Mouse (Mus musculus): Measurements from ENCODE around the gene Wdr38. TPM values are rescaled to one million over a fixed set of nuclear protein-coding genes. Genes with fewer than 3 reads are reported as not detected.
A peak's percentile ranks its signal among the peaks of the same experiment; 100 is the strongest.
"Not testable (repeated sequence)": the region's sequence is repeated elsewhere in the genome, so short reads cannot be mapped to it uniquely, and the experiment has no call there.

Wdr38 gene
- polyA plus RNA-seq, 1 experiment: 0.59 TPM

- Histone ChIP-seq H3K27me3 (replicated peaks; ENCODE audit: control insufficient read depth, insufficient read depth, low read length) (no peaks in the 10 kb centered on the region), H3K4me1 (ENCODE audit: control insufficient read depth, insufficient read depth, low read length) (peaks cover 23% of the 10 kb centered on the region), H3K27ac (ENCODE audit: insufficient read depth, low read depth, low read length) (peak overlapping the region; percentile 9; the same call in 1 of the 2 replicates), H3K4me3 (ENCODE audit: insufficient read depth, low read depth, low read length) (peak overlapping the region; percentile 68), H3K36me3 (ENCODE audit: control insufficient read depth, insufficient read depth, low read length) (no peaks in the 10 kb centered on the region)
- no peak for TF ChIP-seq POLR2A (IDR thresholded peaks at IDR 0.05; ENCODE audit: low read depth, low read length)
- no peak for TF ChIP-seq CTCF (conservative IDR thresholded peaks at IDR 0.05; ENCODE audit: insufficient read depth, insufficient read length, low read depth, low read length)
- DNase-seq: peak; percentile 38
- 3% methylated on average over 3 of the region's 3 CpGs for WGBS
Observed at GRCm38 (mm10) chr2:39008954-39009365, 11.7 kb downstream of the Wdr38 start.

GRCm38 (mm10) chr2:39010144-39010543 is 12.9 kb downstream of the Wdr38 start:
- DNase-seq; H3K27ac ChIP-seq (ENCODE audit: insufficient read depth, low read depth, low read length); H3K27me3 ChIP-seq (replicated peaks; ENCODE audit: control insufficient read depth, insufficient read depth, low read length); H3K4me3 ChIP-seq (ENCODE audit: insufficient read depth, low read depth, low read length); H3K36me3 ChIP-seq (ENCODE audit: control insufficient read depth, insufficient read depth, low read length): not testable (repeated sequence)
- 88% methylated on average over 5 of the region's 5 CpGs for WGBS
- peaks cover 18% of the 10 kb centered on the region for H3K4me1 ChIP-seq (ENCODE audit: control insufficient read depth, insufficient read depth, low read length)

- Histone ChIP-seq H3K36me3 (ENCODE audit: control insufficient read depth, insufficient read depth, low read length) (peaks cover 7% of the 10 kb centered on the region), H3K27me3 (replicated peaks; ENCODE audit: control insufficient read depth, insufficient read depth, low read length) (no peaks in the 10 kb centered on the region), H3K4me1 (ENCODE audit: control insufficient read depth, insufficient read depth, low read length) (peaks cover 16% of the 10 kb centered on the region), H3K4me3 (ENCODE audit: insufficient read depth, low read depth, low read length) (no peak overlapping the region), H3K27ac (ENCODE audit: insufficient read depth, low read depth, low read length) (0 out of 2 replicates have a peak overlapping the region, but pooled peaks have one; percentile 26)
- TF ChIP-seq CTCF (conservative IDR thresholded peaks at IDR 0.05; ENCODE audit: insufficient read depth, insufficient read length, low read depth, low read length): no peak
- TF ChIP-seq POLR2A (IDR thresholded peaks at IDR 0.05; ENCODE audit: low read depth, low read length): no peak
- DNase-seq: no peak
Observed at GRCm38 (mm10) chr2:39011264-39011663, 14.0 kb downstream of the Wdr38 start.

DNA sequence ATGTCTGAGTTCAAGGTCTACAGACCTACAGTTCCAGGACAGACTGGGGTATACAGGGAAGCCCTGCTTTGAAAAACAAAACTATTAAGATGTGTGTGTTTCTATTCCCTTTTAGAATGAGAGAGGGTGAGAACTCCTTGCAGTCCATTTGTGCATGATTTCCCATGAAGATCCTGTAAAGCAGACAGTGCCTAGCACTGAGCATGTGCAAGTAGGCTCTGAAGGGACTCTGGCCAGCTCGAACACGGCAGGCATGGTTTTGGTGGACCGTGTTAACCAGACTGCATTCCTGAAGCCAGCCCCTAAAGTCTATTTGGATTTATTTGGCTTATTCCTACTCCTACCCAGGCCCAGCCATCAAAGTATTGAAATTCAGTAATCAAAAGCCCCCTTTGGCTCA is 14.7 kb downstream of the Wdr38 start:
- peaks cover 15% of the 10 kb centered on the region for H3K4me1 ChIP-seq (ENCODE audit: control insufficient read depth, insufficient read depth, low read length)
- H3K36me3 ChIP-seq (ENCODE audit: control insufficient read depth, insufficient read depth, low read length): peaks cover 7% of the 10 kb centered on the region
- DNase-seq: no peak
- H3K4me3 ChIP-seq (ENCODE audit: insufficient read depth, low read depth, low read length): no peak overlapping the region
- H3K27ac ChIP-seq (ENCODE audit: insufficient read depth, low read depth, low read length): no peak overlapping the region
- WGBS: 60% methylated on average over 3 of the region's 3 CpGs
- no peak for TF ChIP-seq POLR2A (IDR thresholded peaks at IDR 0.05; ENCODE audit: low read depth, low read length)
- TF ChIP-seq CTCF (conservative IDR thresholded peaks at IDR 0.05; ENCODE audit: insufficient read depth, insufficient read length, low read depth, low read length): no peak
- no peaks in the 10 kb centered on the region for H3K27me3 ChIP-seq (replicated peaks; ENCODE audit: control insufficient read depth, insufficient read depth, low read length)

DNA sequence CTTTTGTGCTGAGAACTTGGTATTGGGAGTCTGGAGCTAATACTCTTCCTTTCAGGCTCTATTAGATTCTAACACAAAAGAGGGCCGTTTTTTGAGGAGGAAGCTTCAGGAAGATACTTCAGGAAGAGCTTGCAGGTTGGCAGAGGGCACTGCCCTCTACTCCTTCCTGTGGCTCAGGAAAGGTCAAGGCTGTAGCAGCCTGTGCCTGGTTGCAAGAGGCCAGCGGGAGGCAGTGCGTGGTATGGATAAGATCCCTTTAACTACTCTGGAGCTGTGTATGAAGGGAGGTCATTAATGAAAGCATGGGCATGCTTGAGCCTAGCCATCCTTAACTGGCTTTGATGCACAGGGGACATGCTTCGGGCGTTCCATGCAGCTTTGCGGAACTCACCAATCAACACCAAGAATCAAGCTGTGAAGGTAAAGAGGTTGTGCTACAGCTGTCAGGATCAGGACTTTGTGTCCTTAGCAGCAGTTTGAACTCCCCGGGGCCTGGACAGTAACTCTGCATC is 15.5 kb downstream of the Wdr38 start:
- Histone ChIP-seq H3K27ac (ENCODE audit: insufficient read depth, low read depth, low read length) (no peak overlapping the region), H3K36me3 (ENCODE audit: control insufficient read depth, insufficient read depth, low read length) (peaks cover 7% of the 10 kb centered on the region), H3K27me3 (replicated peaks; ENCODE audit: control insufficient read depth, insufficient read depth, low read length) (no peaks in the 10 kb centered on the region), H3K4me1 (ENCODE audit: control insufficient read depth, insufficient read depth, low read length) (peaks cover 15% of the 10 kb centered on the region), H3K4me3 (ENCODE audit: insufficient read depth, low read depth, low read length) (no peak overlapping the region)
- TF ChIP-seq CTCF (conservative IDR thresholded peaks at IDR 0.05; ENCODE audit: insufficient read depth, insufficient read length, low read depth, low read length): no peak
- no peak for TF ChIP-seq POLR2A (IDR thresholded peaks at IDR 0.05; ENCODE audit: low read depth, low read length)
- no peak for DNase-seq
- 69% methylated on average over 7 of the region's 7 CpGs for WGBS

DNA sequence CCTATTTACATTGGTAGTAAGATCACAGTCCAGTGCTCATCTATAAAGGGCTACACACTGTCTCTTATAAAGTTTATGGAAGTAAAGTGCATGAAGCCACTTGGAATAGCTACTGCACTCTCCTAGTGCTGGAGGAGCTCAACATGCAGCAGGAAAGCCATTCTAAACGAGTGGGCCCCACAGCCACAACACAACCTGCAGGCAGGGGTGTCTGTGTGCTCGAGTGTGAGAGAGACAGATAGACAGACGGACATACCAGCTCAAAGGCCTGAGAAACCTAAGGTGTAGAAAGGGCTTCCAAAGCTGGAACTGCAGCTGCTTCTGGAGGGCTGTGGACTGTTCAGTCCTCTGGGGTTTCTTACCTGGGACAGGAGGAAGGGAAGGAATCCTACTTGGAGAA is 19.3 kb downstream of the Wdr38 start:
- Histone ChIP-seq H3K4me1 (ENCODE audit: control insufficient read depth, insufficient read depth, low read length) (0 out of 2 replicates have a peak, but pooled peaks cover 3% of the 10 kb centered on the region), H3K27ac (ENCODE audit: insufficient read depth, low read depth, low read length) (no peak overlapping the region), H3K27me3 (replicated peaks; ENCODE audit: control insufficient read depth, insufficient read depth, low read length) (no peaks in the 10 kb centered on the region), H3K4me3 (ENCODE audit: insufficient read depth, low read depth, low read length) (no peak overlapping the region), H3K36me3 (ENCODE audit: control insufficient read depth, insufficient read depth, low read length) (peaks cover 14% of the 10 kb centered on the region)
- 70% methylated on average over 3 of the region's 3 CpGs for WGBS
- no peak for DNase-seq
- TF ChIP-seq POLR2A (IDR thresholded peaks at IDR 0.05; ENCODE audit: low read depth, low read length): no peak
- TF ChIP-seq CTCF (conservative IDR thresholded peaks at IDR 0.05; ENCODE audit: insufficient read depth, insufficient read length, low read depth, low read length): no peak

DNA sequence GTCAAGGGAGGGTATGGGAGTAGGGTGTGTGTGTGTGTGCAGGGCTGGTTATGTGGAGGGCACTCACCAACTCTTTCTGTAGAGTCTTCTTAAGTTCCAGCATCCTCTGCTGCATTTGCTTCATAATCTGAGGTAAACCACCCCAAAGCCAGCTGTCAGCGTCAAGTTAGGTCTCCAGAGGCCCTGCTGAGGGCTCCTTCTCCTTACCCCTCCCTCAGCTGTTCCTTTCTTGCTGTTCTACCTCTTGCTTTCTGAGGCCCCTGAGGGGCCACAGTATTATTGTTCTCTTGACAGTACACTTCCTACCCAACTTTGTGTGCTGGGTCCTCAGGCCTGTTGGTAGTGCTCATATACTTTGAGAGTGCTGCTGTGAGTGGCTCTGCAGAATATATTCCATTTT is 22.7 kb downstream of the Wdr38 start:
- no peak for DNase-seq
- no peaks in the 10 kb centered on the region for H3K27me3 ChIP-seq (replicated peaks; ENCODE audit: control insufficient read depth, insufficient read depth, low read length)
- peaks cover 16% of the 10 kb centered on the region for H3K36me3 ChIP-seq (ENCODE audit: control insufficient read depth, insufficient read depth, low read length)
- TF ChIP-seq POLR2A (IDR thresholded peaks at IDR 0.05; ENCODE audit: low read depth, low read length): no peak
- no peaks in the 10 kb centered on the region for H3K4me1 ChIP-seq (ENCODE audit: control insufficient read depth, insufficient read depth, low read length)
- H3K27ac ChIP-seq (ENCODE audit: insufficient read depth, low read depth, low read length): no peak overlapping the region
- WGBS: 94% methylated on average over 1 of the region's 1 CpGs
- H3K4me3 ChIP-seq (ENCODE audit: insufficient read depth, low read depth, low read length): no peak overlapping the region

GRCm38 (mm10) chr2:39031611-39032010 is 34.3 kb downstream of the Wdr38 start:
- no peak overlapping the region for H3K27ac ChIP-seq (ENCODE audit: insufficient read depth, low read depth, low read length)
- H3K36me3 ChIP-seq (ENCODE audit: control insufficient read depth, insufficient read depth, low read length): peaks cover 10% of the 10 kb centered on the region
- TF ChIP-seq CTCF (conservative IDR thresholded peaks at IDR 0.05; ENCODE audit: insufficient read depth, insufficient read length, low read depth, low read length): no peak
- no peak for TF ChIP-seq POLR2A (IDR thresholded peaks at IDR 0.05; ENCODE audit: low read depth, low read length)
- H3K4me3 ChIP-seq (ENCODE audit: insufficient read depth, low read depth, low read length): no peak overlapping the region
- H3K4me1 ChIP-seq (ENCODE audit: control insufficient read depth, insufficient read depth, low read length): no peaks in the 10 kb centered on the region
- 93% methylated on average over 1 of the region's 1 CpGs for WGBS
- H3K27me3 ChIP-seq (replicated peaks; ENCODE audit: control insufficient read depth, insufficient read depth, low read length): no peaks in the 10 kb centered on the region
- DNase-seq: no peak

Data from kidney, adult 2 months (tissue).